Mouse (Mus musculus) kidney, embryonic 14.5 days (tissue): ENCODE measurements around the gene Rnf26. TPM values are rescaled to one million over a fixed set of nuclear protein-coding genes. Genes with fewer than 3 reads are reported as not detected.
A peak's percentile ranks its signal among the peaks of the same experiment; 100 is the strongest.

Source experiments
- ATAC-seq: fragments of 200-750 bp; cut with Nextera tagmentation; 2 replicates; pipeline ENCODE4 v1.8.0; 2017; ENCODE audit warnings: moderate number of reproducible peaks, mild to moderate bottlenecking, moderate TSS enrichment, moderate library complexity; ENCODE audit not compliant: low FRiP score, low TSS enrichment
- H3K27ac ChIP-seq: fragments of 300-500 bp; sonication (generic); 2 replicates; pipeline ENCODE4 v1.5.1; 2014; ENCODE audit warnings: low read depth, mild to moderate bottlenecking, low read length, moderate library complexity, mixed read lengths
- H3K27me3 ChIP-seq: fragments of 300-500 bp; sonication (generic); 2 replicates; pipeline ENCODE4 v1.6.1; 2014; ENCODE audit warnings: mild to moderate bottlenecking, low read length; ENCODE audit not compliant: control insufficient read depth, insufficient read depth
- H3K36me3 ChIP-seq: fragments of 300-500 bp; sonication (generic); 2 replicates; pipeline ENCODE4 v1.6.1; 2014; ENCODE audit warnings: low read length, mixed read lengths; ENCODE audit not compliant: control insufficient read depth, insufficient read depth
- H3K4me1 ChIP-seq: fragments of 300-500 bp; sonication (generic); 2 replicates; pipeline ENCODE4 v1.6.1; 2014; ENCODE audit warnings: low read length, mixed read lengths; ENCODE audit not compliant: control insufficient read depth, insufficient read depth
- H3K4me2 ChIP-seq: fragments of 300-500 bp; sonication (generic); replicated peaks from 2 replicates; pipeline ENCODE4 v1.6.1; 2014; ENCODE audit warnings: low read depth, mild to moderate bottlenecking, low read length
- H3K4me3 ChIP-seq: fragments of 300-500 bp; sonication (generic); 2 replicates; pipeline ENCODE4 v1.5.1; 2014; ENCODE audit warnings: mild to moderate bottlenecking, low read length
- H3K9ac ChIP-seq: fragments of 300-500 bp; sonication (generic); 2 replicates; pipeline ENCODE4 v1.6.1; 2014; ENCODE audit warnings: low read depth, mild to moderate bottlenecking, low read length, moderate library complexity
- H3K9me3 ChIP-seq: fragments of 300-500 bp; sonication (generic); 2 replicates; pipeline ENCODE4 v1.6.1; 2016; ENCODE audit warnings: low read length; ENCODE audit not compliant: control insufficient read depth
- WGBS: fragments of 180-500 bp; shearing (Covaris S2); extraction: QIAGEN DNeasy Blood & Tissue Kit; methylation state at CpG from one replicate; pipeline ENCODE4 v1.1.7; 2014; 5-methylcytosine and 5-hydroxymethylcytosine counted together
- polyA plus RNA-seq: library from polyadenylated mRNA; unstranded; fragments of >200 nt; fragmentation: Nextera tagmentation; extraction: Ambion mirVana; gene quantifications from 2 replicates; pipeline ENCODE4 v1.2.1, GENCODE M21; 2014

The Rnf26 gene
- polyA plus RNA-seq, 1 experiment from 2014 or later = 78.4 TPM

- Histone ChIP-seq H3K36me3 (no peaks in the 10 kb centered on the region), H3K9ac (no peak overlapping the region), H3K27me3 (no peaks in the 10 kb centered on the region), H3K9me3 (no peaks in the 10 kb centered on the region), H3K4me3 (no peak overlapping the region), H3K27ac (no peak overlapping the region), H3K4me1 (peaks cover 23% of the 10 kb centered on the region), H3K4me2 (no peak overlapping the region)
- no peak for ATAC-seq
- 61% methylated on average over 14 of the region's 14 CpGs for WGBS
These were observed 43.0 kb downstream of the Rnf26 start for GRCm38 (mm10) chr9:44070113-44070843.

- no peak overlapping the region for H3K9ac ChIP-seq
- no peaks in the 10 kb centered on the region for H3K36me3 ChIP-seq
- H3K4me3 ChIP-seq = no peak overlapping the region
- WGBS = 10% methylated on average over 7 of the region's 7 CpGs
- H3K27ac ChIP-seq = no peak overlapping the region
- no peaks in the 10 kb centered on the region for H3K9me3 ChIP-seq
- H3K4me2 ChIP-seq = no peak overlapping the region
- no peaks in the 10 kb centered on the region for H3K27me3 ChIP-seq
- ATAC-seq = no peak
- peaks cover 23% of the 10 kb centered on the region for H3K4me1 ChIP-seq
These were observed 44.1 kb downstream of the Rnf26 start for GRCm38 (mm10) chr9:44069252-44069651.

- Histone ChIP-seq H3K9me3 (no peaks in the 10 kb centered on the region), H3K36me3 (no peaks in the 10 kb centered on the region), H3K4me2 (peak overlapping the region; percentile 81; the same call in 1 of the 2 replicates), H3K9ac (no peak overlapping the region), H3K27ac (no peak overlapping the region), H3K4me1 (peaks cover 23% of the 10 kb centered on the region), H3K4me3 (no peak overlapping the region), H3K27me3 (no peaks in the 10 kb centered on the region)
- WGBS = 78% methylated on average over 6 of the region's 6 CpGs
- no peak for ATAC-seq
These were observed 45.4 kb downstream of the Rnf26 start for GRCm38 (mm10) chr9:44067960-44068330.

- 6% methylated on average over 15 of the region's 15 CpGs for WGBS
- H3K36me3 ChIP-seq = no peaks in the 10 kb centered on the region
- peak; percentile 17; the same call in 1 of the 2 replicates for ATAC-seq
- H3K9ac ChIP-seq = peak overlapping the region; percentile 55
- no peak overlapping the region for H3K27ac ChIP-seq
- H3K4me3 ChIP-seq = peak overlapping the region; percentile 47
- H3K4me1 ChIP-seq = peaks cover 23% of the 10 kb centered on the region
- no peaks in the 10 kb centered on the region for H3K27me3 ChIP-seq
- H3K4me2 ChIP-seq = peak overlapping the region; percentile 81
- H3K9me3 ChIP-seq = no peaks in the 10 kb centered on the region
These were observed 45.9 kb downstream of the Rnf26 start for GRCm38 (mm10) chr9:44067241-44067959.

- peak within 1 kb of the TSS; percentile 81 for H3K4me2 ChIP-seq
- peaks cover 21% of the 10 kb centered on the region for H3K4me1 ChIP-seq
- H3K9ac ChIP-seq = peak within 1 kb of the TSS; percentile 55
- no peak within 1 kb of the TSS for H3K27ac ChIP-seq
- ATAC-seq = peak; percentile 97
- H3K27me3 ChIP-seq = no peaks in the 10 kb centered on the region
- no peaks in the 10 kb centered on the region for H3K9me3 ChIP-seq
- peak within 1 kb of the TSS; percentile 47 for H3K4me3 ChIP-seq
- WGBS = under 1% methylated on average over 36 of the region's 38 CpGs
- H3K36me3 ChIP-seq = no peaks in the 10 kb centered on the region
These were observed 46.5 kb downstream of the Rnf26 start, which contains the start of gene Usp2 for GRCm38 (mm10) chr9:44066785-44067225. Gene Usp2, plus strand, starts transcription at chr9:44067021.

GRCm38 (mm10) chr9:44065177-44065576 lies 48.1 kb downstream of the Rnf26 start:
- H3K9ac ChIP-seq = no peak overlapping the region

GRCm38 (mm10) chr9:44058606-44059005 lies 54.7 kb downstream of the Rnf26 start:
- H3K4me2 ChIP-seq = no peak overlapping the region
- no peaks in the 10 kb centered on the region for H3K27me3 ChIP-seq
- H3K4me1 ChIP-seq = no peaks in the 10 kb centered on the region
- H3K36me3 ChIP-seq = no peaks in the 10 kb centered on the region
- no peak overlapping the region for H3K27ac ChIP-seq
- H3K9ac ChIP-seq = no peak overlapping the region
- no peak overlapping the region for H3K4me3 ChIP-seq
- WGBS = 87% methylated on average over 6 of the region's 6 CpGs
- ATAC-seq = no peak
- H3K9me3 ChIP-seq = no peaks in the 10 kb centered on the region

More at GRCm38 (mm10) chr9:44065177-44065576, 48.1 kb downstream of the Rnf26 start:
- H3K9me3 ChIP-seq = no peaks in the 10 kb centered on the region
- no peaks in the 10 kb centered on the region for H3K27me3 ChIP-seq
- no peak overlapping the region for H3K4me3 ChIP-seq
- H3K4me2 ChIP-seq = no peak overlapping the region
- H3K36me3 ChIP-seq = no peaks in the 10 kb centered on the region
- WGBS = 36% methylated on average over 1 of the region's 1 CpGs
- no peak overlapping the region for H3K27ac ChIP-seq
- no peak for ATAC-seq
- peaks cover 5% of the 10 kb centered on the region for H3K4me1 ChIP-seq

- no peak overlapping the region for H3K9ac ChIP-seq
- H3K9me3 ChIP-seq = no peaks in the 10 kb centered on the region
- no peak overlapping the region for H3K4me2 ChIP-seq
- no peaks in the 10 kb centered on the region for H3K4me1 ChIP-seq
- no peak overlapping the region for H3K27ac ChIP-seq
- H3K27me3 ChIP-seq = no peaks in the 10 kb centered on the region
- no peak for ATAC-seq
- WGBS = 58% methylated on average over 1 of the region's 1 CpGs
- H3K36me3 ChIP-seq = no peaks in the 10 kb centered on the region
- no peak overlapping the region for H3K4me3 ChIP-seq
These were observed 59.4 kb downstream of the Rnf26 start for GRCm38 (mm10) chr9:44053936-44054335.

GRCm38 (mm10) chr9:44052855-44053254 lies 60.5 kb downstream of the Rnf26 start:
- no peak for ATAC-seq
- WGBS = 64% methylated on average over 3 of the region's 3 CpGs
- no peak overlapping the region for H3K4me3 ChIP-seq

More at GRCm38 (mm10) chr9:44052855-44053254, 60.5 kb downstream of the Rnf26 start:
- H3K27me3 ChIP-seq = no peaks in the 10 kb centered on the region
- 0 out of 2 replicates have a peak, but pooled peaks cover 3% of the 10 kb centered on the region for H3K4me1 ChIP-seq
- H3K9ac ChIP-seq = no peak overlapping the region
- no peak overlapping the region for H3K27ac ChIP-seq
- no peaks in the 10 kb centered on the region for H3K36me3 ChIP-seq
- no peak overlapping the region for H3K4me2 ChIP-seq
- H3K9me3 ChIP-seq = no peaks in the 10 kb centered on the region
